Mouse (Mus musculus) layer of hippocampus, adult 2 months (tissue): ENCODE measurements at regions not wholly inside any gene's neighbourhood (a gene's known extent, or its start where the extent isn't known, plus 50 kb on each side); places are given as distances from the start of the nearest gene placed in this dataset.

Experiments
- DNase-seq, 2 experiments: peaks; one replicate each; pipeline ENCODE4 v3.0.0; 2022; ENCODE audit warnings: low spot score in 2 of 2
- H3K27ac ChIP-seq: fragments of 200-600 bp; 2 replicates; pipeline ENCODE4 v1.8.1; 2022
- H3K4me3 ChIP-seq: fragments of 200-600 bp; 2 replicates; pipeline ENCODE4 v1.8.1; 2022; ENCODE audit warnings: mild to moderate bottlenecking
- CTCF ChIP-seq: fragments of 200-600 bp; conservative IDR thresholded peaks from 2 replicates; pipeline ENCODE4 v1.8.1; 2022; ENCODE audit warnings: antibody characterized with exemption, mild to moderate bottlenecking, moderate library complexity

DNA sequence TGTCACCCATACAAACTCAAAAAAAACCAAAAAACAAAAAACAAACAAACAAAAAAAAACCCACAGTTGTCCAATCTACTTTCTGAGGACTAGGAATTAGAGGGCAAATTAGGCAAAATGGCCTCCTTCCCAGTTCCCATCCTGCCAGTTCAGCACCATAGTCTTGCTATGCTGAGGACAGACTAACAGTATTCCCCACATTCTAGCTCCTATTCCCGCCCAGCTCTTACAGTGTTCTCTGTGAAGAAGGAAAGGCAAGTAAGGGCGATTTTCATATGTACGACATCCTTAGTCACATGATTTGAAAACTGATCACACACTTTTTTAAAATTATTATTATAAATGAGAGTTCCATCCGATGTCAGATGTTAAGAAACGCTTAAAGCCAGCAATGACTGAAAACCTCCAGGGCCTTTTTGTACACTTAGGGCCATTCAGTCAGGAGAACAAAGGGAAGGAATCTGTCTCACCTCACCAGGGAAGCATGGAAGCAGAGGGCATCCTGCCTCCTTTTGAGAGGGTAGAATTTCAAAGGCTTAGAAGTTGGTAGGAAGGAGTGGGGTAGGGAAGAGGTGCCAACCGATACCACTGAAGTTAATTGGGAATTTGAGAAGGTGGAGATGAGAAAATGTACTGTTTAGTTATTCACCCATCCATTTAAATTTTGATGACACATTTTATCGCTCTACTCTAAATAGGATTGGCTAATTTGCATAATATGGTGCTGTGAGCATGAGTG is 70.1 kb upstream of the Lrig3 start:
- TF ChIP-seq CTCF, result no peak
- DNase-seq, result no peak
- Histone ChIP-seq H3K4me3 (no peak overlapping the region), H3K27ac (no peak overlapping the region)

GRCm38 (mm10) chr10:125896646-125897045 is 69.3 kb upstream of the Lrig3 start:
- no peak overlapping the region for H3K27ac ChIP-seq

DNA sequence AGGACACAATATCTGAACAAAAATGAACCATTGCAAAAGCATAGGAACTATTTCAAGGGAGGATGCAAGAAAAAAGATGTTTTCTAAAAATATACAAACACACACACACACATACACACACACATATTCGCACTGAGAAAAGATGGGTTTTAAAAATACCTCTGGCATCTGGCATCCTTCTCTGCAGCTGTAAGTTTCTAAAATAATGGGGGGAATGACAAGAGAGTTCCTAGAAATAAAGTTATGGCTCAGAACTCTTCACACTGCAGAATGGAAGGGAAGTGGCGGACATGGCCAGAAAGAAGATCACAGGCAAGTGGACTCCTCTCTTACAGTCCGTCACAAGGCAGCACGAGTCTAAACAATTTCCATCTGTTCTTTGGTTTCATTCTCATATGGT is 66.5 kb upstream of the Lrig3 start:
- Histone ChIP-seq H3K27ac (no peak overlapping the region), H3K4me3 (no peak overlapping the region)
- DNase-seq, result no peak
- TF ChIP-seq CTCF, result no peak

More at GRCm38 (mm10) chr10:125896646-125897045, 69.3 kb upstream of the Lrig3 start:
- no peak for TF ChIP-seq CTCF
- no peak overlapping the region for H3K4me3 ChIP-seq
- no peak for DNase-seq

DNA sequence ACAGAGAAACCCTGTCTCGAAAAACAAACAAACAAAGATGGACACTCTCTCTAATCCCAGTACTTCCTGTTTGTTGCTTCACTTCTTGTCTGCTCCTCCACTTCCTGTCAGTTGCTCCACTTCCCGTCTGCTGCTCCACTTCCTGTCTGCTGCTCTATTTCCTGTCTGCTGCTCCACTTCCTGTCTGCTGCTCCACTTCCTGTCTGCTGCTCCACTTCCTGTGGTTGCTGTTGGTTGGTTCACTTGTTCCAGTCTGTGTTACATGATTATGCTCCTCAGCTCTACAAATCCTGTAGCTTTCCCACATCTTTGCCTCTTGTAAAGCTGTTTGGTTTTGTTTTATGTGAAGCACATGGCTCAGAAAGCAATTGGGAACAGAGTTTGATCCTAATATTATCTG is 65.4 kb upstream of the Lrig3 start:
- no peak overlapping the region for H3K27ac ChIP-seq
- no peak for DNase-seq
- no peak overlapping the region for H3K4me3 ChIP-seq
- TF ChIP-seq CTCF, result no peak

DNA sequence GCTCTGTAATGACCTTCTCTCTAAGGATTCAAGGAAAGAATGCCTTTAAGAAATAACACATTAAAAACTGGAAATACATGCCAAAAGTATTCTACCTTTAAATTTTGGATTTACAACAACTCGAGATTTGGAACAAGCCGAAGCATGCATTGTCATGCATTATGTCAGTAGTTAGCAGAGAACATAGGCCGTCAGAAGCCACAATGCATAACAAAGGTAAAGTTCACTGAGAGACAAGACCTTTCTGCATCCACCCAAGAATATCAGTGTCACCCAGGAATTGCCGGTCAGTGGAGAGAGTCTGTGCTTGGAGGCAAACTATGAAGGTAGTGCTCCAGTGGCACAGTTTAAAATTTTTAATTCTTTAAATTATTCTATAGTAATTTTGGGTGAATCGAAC is 63.3 kb upstream of the Lrig3 start:
- TF ChIP-seq CTCF, result no peak
- DNase-seq, result no peak
- Histone ChIP-seq H3K27ac (no peak overlapping the region), H3K4me3 (no peak overlapping the region)

GRCm38 (mm10) chr10:125912207-125912606 is 53.8 kb upstream of the Lrig3 start:
- H3K4me3 ChIP-seq, result no peak overlapping the region
- no peak for TF ChIP-seq CTCF
- no peak for DNase-seq
- no peak overlapping the region for H3K27ac ChIP-seq
